Mouse (Mus musculus) naive thymus-derived CD4-positive, alpha-beta T cell, adult 2 months (primary cell): ENCODE measurements around the gene Nr1d2.
"Not testable (repeated sequence)": the region's sequence is repeated elsewhere in the genome, so short reads cannot be mapped to it uniquely, and the experiment has no call there.

Experiments used
- DNase-seq: peaks from one replicate; pipeline ENCODE4 v3.0.0-alpha.2; 2011; ENCODE audit warnings: low read depth

The Nr1d2 gene

DNA sequence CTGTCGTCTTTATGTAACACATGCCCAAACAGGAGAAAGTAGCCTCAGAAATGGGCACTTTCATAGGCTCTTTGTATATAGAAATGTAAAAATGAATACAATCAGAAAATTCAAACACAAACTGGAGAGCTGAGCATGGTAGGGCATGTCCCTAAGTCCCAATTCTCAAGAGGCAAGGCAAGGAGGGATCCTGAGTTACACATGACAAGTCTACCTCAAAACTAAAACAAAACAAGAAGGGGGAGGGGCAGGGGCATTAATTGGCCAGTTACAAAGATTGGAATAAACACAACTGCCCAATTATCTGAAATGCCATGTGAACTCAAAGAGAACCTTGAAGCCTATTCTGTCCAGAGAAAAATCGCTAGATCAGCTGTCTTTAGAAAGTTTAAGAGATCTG is 5.9 kb downstream of the Nr1d2 start:
- DNase-seq, result no peak

DNA sequence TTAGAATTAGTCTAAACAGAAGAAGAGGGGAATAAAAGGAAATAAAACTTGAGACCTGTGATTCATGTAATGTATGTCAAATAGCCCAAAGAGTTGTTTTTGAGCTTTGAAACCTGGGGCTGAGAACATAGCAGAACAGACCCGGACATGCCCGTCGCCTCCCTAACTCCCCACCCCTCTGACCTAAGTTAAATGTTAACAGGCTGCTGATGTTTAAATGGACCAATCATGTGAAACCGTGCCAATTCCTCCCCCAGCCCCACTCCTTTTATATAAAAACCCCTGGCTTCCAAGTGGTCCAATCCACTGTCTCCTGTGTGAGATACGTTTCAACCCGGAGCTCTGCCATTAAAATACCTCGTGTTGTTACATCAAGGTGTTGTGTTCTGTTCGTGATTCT is 7.1 kb downstream of the Nr1d2 start:
- DNase-seq, result not testable (repeated sequence)

DNA sequence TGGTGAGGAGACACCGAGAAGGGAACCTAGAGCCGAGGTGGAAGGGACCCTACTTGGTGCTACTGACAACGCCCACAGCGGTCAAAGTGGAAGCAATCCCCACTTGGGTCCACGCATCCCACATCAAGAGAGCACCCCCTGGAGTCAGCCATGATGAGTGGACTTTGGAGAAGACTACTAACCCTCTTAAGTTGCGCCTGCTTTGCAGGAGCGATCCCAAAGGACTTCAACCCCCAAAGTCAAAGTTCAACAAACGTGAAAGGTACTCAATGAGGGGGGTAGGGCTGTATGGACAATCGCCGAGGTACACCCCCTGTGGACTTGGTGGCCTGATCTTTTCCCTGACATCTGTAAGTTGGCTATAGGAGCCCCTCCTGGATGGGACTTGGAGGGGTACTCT is 9.2 kb downstream of the Nr1d2 start:
- DNase-seq, result not testable (repeated sequence)

DNA sequence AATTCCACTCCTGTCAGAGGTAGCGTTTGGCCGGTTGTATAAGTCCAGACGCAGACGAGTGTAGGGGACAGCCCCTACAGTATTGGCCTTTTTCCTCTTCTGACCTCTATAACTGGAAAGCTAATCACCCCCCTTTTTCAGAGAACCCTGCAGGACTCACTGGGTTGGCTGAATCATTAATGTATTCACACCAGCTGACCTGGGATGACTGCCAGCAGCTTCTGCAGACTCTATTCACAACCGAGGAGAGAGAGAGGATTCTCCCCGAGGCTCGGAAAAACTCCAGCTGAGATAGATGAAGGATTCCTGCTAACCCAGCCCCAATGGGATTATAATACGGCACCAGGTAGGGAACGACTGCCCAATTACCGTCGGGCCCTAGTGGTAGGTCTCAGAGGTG is 12.7 kb downstream of the Nr1d2 start:
- not testable (repeated sequence) for DNase-seq

DNA sequence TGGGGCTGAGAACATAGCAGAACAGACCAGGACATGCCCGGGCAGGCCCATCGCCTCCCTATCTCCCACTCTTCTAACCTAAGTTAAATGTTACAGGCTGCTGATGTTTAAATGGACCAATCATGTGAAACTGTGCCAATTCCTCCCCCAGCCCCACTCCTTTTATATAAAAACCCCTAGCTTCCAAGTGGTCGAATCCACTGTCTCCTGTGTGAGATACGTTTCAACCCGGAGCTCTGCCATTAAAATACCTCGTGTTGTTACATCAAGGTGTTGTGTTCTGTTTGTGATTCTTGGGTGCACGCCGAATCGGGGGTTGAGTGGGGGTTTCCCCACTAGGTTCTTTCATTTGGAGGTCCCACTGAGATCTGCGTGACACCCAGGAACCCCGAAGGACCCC is 13.5 kb downstream of the Nr1d2 start:
- DNase-seq, result not testable (repeated sequence)

DNA sequence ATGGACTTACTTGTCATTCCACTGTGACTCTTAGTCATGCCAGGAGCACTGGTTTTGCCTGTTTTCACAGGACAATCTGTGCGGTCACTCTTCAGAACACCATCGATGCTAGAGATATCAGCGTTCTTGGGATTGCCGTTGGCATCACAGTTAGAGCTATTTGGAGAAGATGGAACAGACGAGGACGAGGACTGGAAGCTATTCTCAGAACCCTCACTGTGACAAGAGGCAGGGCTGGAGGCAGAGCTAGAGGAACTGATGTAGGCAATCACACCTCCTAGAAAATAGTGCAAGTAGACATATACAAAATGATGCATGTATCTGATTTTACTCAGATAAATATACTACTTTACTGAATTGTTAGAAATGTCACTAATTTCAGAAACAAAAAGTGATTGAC is 16.9 kb downstream of the Nr1d2 start:
- no peak for DNase-seq

DNA sequence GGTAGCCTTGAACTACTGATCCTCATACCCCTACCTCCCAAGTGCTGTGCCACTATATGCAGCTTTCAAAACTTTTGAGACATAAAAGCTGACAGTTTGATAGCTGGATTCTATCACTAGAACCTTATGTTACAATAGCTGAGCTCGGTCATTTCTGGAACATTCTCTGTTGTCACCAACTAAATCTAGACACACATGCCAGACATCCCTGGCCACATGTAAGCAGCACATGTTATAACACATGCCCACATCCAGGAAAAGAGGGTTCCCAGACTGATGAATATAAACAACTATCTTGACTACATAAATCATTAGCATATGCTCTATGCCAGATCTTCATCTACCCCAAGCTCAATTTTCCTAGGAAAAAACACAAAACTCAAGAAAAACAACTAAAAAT is 21.8 kb downstream of the Nr1d2 start:
- DNase-seq, result no peak

DNA sequence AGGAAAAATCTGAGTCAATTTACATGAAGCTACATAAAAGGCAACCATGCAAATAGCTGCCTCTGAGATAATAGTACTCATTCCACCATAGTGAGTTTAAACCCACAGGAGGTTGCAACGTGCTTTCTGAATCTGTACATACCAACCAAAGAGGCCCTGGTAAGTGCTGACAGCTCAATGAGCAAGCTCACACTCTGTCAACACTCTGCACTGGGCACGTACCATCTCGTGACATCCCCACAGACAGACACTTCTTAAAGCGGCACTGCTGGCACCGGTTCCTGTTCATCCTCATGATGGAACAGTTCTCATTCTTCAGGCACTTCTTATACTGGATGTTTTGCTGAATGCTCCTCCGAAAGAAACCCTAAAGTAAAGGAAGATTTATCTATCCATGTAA is 22.5 kb downstream of the Nr1d2 start:
- DNase-seq, result no peak

DNA sequence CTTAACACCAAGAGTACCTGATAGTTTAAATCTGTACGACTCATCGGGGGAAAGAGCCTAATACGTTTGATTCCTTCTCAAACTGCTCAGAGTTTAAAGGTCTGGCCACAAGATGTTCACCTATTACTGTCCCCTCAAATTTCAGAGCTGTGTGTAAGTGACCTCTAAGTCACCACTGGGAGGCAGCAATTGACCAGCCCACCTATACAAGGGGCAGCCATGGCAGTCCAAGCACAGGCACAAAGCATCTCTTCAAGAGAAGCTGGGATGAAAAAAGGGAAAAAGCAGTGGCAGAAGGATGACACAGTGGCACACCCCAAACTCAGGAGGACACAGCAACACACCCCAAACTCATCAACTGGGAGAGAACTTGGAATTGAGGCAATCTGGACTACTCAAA is 28.1 kb downstream of the Nr1d2 start:
- peak; percentile 17 for DNase-seq

DNA sequence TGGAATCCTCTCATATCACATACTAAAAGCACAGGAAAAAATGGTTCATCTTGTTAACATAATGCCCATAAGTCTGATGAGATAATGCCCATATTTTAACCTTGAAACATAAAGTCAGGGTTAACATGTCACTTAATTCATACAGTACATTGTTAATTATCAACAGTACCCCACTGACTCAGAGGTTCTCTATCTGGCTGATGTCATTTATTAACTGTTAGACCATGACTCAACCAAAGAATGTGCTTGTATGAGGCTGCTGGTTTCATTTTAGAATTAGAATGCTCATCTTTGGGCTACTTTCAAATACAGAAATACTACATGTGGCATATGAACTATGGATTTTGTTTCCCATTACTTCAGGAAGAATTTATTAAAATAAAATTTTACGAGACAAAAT is 34.6 kb downstream of the Nr1d2 start:
- DNase-seq, result not testable (repeated sequence)

DNA sequence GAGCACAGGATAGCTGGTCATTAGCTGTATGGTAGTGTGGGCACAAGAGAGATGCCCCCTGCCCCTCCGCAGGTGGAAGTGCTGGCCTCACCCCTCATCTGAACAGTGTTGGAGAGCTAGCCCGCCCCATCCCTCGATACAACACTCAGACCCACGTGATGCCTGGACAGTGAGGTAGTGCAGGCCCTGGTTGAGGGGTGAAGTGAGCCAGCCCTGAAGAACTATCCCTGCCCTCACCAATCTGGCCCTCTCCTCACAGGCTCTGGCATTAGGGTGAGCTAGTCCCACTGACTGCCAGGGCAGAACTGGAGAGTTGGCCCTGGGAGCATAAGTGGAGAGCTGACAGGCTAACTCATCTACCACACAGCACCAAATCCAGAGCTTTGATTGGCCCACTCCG is 37.5 kb downstream of the Nr1d2 start:
- DNase-seq, result no peak

DNA sequence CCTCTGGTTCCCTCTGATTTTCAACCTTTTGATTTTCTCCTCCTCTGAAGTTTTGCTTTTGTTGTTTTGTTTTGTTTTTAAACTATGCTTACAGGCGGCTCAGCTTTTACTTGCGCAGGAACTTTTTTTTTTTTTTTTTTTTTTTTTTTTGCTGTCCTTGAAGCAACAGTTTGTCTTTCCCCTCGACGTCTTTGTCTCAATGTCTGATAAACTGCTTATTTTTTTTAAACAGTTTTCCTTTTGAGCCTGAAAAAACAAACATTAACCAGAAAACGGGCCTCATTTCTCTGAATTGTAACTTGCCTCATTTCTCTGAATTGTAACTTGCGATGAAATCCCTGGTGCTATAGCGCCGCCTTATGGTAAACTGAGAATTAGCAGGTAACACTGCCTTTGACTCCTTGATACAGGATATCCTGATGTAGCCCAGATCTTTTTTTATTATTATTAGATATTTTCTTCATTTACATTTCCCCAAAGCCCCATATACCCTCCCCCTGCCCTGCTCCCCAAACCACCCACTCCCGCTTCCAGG is 52.0 kb downstream of the Nr1d2 start:
- DNase-seq, result peak; percentile 74

DNA sequence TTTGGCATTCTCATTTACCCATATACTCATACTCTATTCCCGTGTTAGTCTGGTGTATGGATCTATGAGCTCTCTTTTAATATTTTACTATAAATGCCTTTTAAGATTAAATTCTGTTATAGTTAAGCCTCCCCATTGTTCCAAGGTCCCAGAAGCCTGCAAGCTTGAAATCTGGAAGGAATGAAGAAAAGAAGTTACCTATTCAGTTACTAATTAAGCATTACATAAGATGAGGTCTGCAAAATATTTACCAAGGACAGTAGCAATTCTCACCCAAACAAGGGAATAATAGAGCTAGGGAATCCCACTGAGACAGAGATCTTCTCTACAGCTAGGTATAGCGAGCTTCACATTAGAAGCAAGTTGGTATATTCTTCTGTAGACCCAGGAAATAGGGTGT is 61.4 kb downstream of the Nr1d2 start:
- not testable (repeated sequence) for DNase-seq

DNA sequence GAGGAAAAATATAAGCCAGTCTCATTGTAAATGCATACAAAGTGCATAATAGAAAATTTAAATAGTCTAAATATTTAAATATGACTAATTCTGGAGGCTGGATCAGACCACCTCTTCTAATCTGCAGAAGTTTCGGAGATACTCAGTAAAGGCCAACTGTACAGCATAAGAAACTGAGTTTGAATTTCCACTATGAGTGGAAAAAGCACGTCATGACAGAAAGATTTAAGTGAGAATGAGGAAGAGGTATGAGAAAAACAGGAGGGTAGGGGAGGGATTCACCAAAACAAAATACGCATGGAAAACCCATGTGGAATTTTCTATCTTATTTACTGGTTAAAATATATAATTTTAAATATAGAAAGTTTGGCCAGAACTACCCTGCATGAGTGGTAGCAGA is 71.3 kb downstream of the Nr1d2 start:
- DNase-seq, result no peak

DNA sequence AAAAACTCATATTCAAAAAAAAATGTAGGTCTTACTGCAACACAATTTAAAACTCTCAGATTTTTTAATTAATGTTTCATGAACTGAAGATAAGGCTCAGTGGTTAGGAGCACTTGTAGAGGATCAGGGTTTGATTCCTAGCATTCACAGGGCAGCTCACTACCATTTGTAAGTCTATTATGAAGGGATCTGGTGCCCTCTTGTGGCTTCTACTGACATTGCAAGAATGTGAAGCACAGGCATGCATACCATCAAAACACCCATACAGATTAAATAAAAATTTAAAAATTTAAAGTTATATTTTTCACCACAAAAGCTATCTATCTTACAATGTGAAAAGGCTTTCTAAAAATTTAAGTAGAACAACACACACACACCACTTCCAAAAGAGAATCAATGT is 71.9 kb downstream of the Nr1d2 start:
- peak; percentile 75 for DNase-seq
